Mouse (Mus musculus) left cerebral cortex, postnatal 25 days (tissue): ENCODE results near the gene Mprip. TPM values are rescaled to one million over a fixed set of nuclear protein-coding genes. Genes with fewer than 3 reads are reported as not detected.
A peak's percentile ranks its signal among the peaks of the same experiment; 100 is the strongest.

Experiments used
- DNase-seq, 2 experiments: peaks; one replicate each; pipeline ENCODE4 v3.0.0; 2022; ENCODE audit warnings: low spot score in 2 of 2, mixed read lengths in 1 of 2
- intact Hi-C: fragments of 180-260 bp; cut with DNase I; formaldehyde crosslinking; loops from one replicate; pipeline ENCODE4 v1.15.1; 2025
- total RNA-seq, 2 experiments: library from RNA; stranded (reverse); gene quantifications; 2 replicates each; pipeline ENCODE4 v1.2.3; 2021

Gene Mprip
- total RNA-seq, 2 experiments from 2014 or later = 276 to 292 TPM

- intact Hi-C loops = no loop called here
- DNase-seq = no peak
Observed at GRCm38 (mm10) chr11:59744374-59744773, 83.3 kb downstream of the Mprip start.

- no peak for DNase-seq
- intact Hi-C loops = loop anchor here (2.0 to 5.0 kb wide), 3 partner anchors 113 to 219 kb away; partner anchors contain the start of gene Zkscan17
Observed at GRCm38 (mm10) chr11:59745851-59746250, 84.7 kb downstream of the Mprip start.

GRCm38 (mm10) chr11:59746614-59747013 is 85.5 kb downstream of the Mprip start:
- peak; percentile 47 to 61 for DNase-seq

GRCm38 (mm10) chr11:59749050-59749449 is 87.9 kb downstream of the Mprip start:
- intact Hi-C loops = loop anchor here (5.0 kb wide), 1 partner anchor 222 kb away; the partner anchor contains the start of gene Zkscan17
- no peak for DNase-seq

More at GRCm38 (mm10) chr11:59746614-59747013, 85.5 kb downstream of the Mprip start:
- intact Hi-C loops = loop anchor here (2.0 to 5.0 kb wide), 3 partner anchors 114 to 219 kb away; partner anchors contain the start of gene Zkscan17

- no peak for DNase-seq
- intact Hi-C loops = no loop called here
Observed at GRCm38 (mm10) chr11:59754504-59754903, 93.4 kb downstream of the Mprip start.

GRCm38 (mm10) chr11:59756351-59756750 is 95.2 kb downstream of the Mprip start:
- intact Hi-C loops = no loop called here
- no peak for DNase-seq

- intact Hi-C loops = no loop called here
- DNase-seq = no peak
Observed at GRCm38 (mm10) chr11:59758191-59758985, 97.3 kb downstream of the Mprip start.

GRCm38 (mm10) chr11:59759178-59759577 is 98.1 kb downstream of the Mprip start:
- peak; percentile 45 to 59 for DNase-seq
- intact Hi-C loops = no loop called here

GRCm38 (mm10) chr11:59759626-59760025 is 98.5 kb downstream of the Mprip start:
- intact Hi-C loops = no loop called here
- no peak for DNase-seq

- no peak for DNase-seq
- intact Hi-C loops = no loop called here
Observed at GRCm38 (mm10) chr11:59760796-59761195, 99.7 kb downstream of the Mprip start.

GRCm38 (mm10) chr11:59769307-59769706 is 108.2 kb downstream of the Mprip start:
- intact Hi-C loops = loop anchor here (5.0 kb wide), 1 partner anchor 147 kb away; no protein-coding TSS in a partner anchor
- DNase-seq = peak in 1 of 2 experiments; percentile 63

- intact Hi-C loops = loop anchor here (5.0 kb wide), 1 partner anchor 147 kb away; no protein-coding TSS in a partner anchor
- no peak for DNase-seq
Observed at GRCm38 (mm10) chr11:59769738-59770137, 108.6 kb downstream of the Mprip start.

- intact Hi-C loops = no loop called here
- DNase-seq = no peak
Observed at GRCm38 (mm10) chr11:59770753-59771152, 109.6 kb downstream of the Mprip start.

- DNase-seq = no peak
- intact Hi-C loops = no loop called here
Observed at GRCm38 (mm10) chr11:59772291-59772690, 111.2 kb downstream of the Mprip start.

GRCm38 (mm10) chr11:59772902-59773301 is 111.8 kb downstream of the Mprip start:
- no peak for DNase-seq
- intact Hi-C loops = no loop called here

GRCm38 (mm10) chr11:59774522-59774921 is 113.4 kb downstream of the Mprip start:
- intact Hi-C loops = no loop called here
- DNase-seq = no peak

- DNase-seq = no peak
- intact Hi-C loops = no loop called here
Observed at GRCm38 (mm10) chr11:59775435-59776148, 114.5 kb downstream of the Mprip start.

- intact Hi-C loops = no loop called here
- DNase-seq = no peak
Observed at GRCm38 (mm10) chr11:59777259-59777658, 116.2 kb downstream of the Mprip start.

GRCm38 (mm10) chr11:59778181-59778873 is 117.2 kb downstream of the Mprip start:
- intact Hi-C loops = no loop called here
- peak; percentile 50 to 67 for DNase-seq

- intact Hi-C loops = no loop called here
- DNase-seq = no peak
Observed at GRCm38 (mm10) chr11:59778874-59779223, 117.7 kb downstream of the Mprip start.
